Comparison of ENCODE assay signal across 14 mouse cellular contexts in genomic region chr16:64264960-64265736, GRCm38 (mm10).
DNase-seq lines count a peak whose midpoint lies in the region; ATAC-seq and TF ChIP-seq lines count a peak whose summit lies in the region.
"Had no signal": no experiment of that assay in that cellular context is flagged by ENCODE, and none has a peak within 500 bp of the region (broad histone marks: within the 10 kb centered on the region; RNA-seq: fewer than 3 reads in every experiment).

No protein-coding gene starts in this region.

- H3K9me3 ChIP-seq in forebrain, embryonic 11.5 days (ENCODE audit: control insufficient read depth, low read length), result no peaks in the 10 kb centered on the region
- no peaks in the 10 kb centered on the region for H3K9me3 ChIP-seq in forebrain, embryonic 10.5 days
- no peaks in the 10 kb centered on the region for H3K9me3 ChIP-seq in forebrain, embryonic 14.5 days (replicated peaks; ENCODE audit: control insufficient read depth, low read length)
- H3K9me3 ChIP-seq in neural tube, embryonic 15.5 days (replicated peaks), result no peaks in the 10 kb centered on the region
- H3K9me3 ChIP-seq: liver, embryonic 15.5 days had no signal

- no peak for TF ChIP-seq CTCF in layer of hippocampus, adult 2 months (conservative IDR thresholded peaks at IDR 0.05)

- no peaks in the 10 kb centered on the region for H3K27me3 ChIP-seq in forebrain, embryonic 11.5 days (ENCODE audit: control insufficient read depth, insufficient read depth, low read length)
- H3K27me3 ChIP-seq in forebrain, embryonic 10.5 days (ENCODE audit: poor library complexity, severe bottlenecking), result no peaks in the 10 kb centered on the region
- H3K27me3 ChIP-seq in forebrain, embryonic 14.5 days (replicated peaks; ENCODE audit: control insufficient read depth, insufficient read depth, low read length), result no peaks in the 10 kb centered on the region
- H3K27me3 ChIP-seq in neural tube, embryonic 15.5 days (replicated peaks), result no peaks in the 10 kb centered on the region
- H3K27me3 ChIP-seq: liver, embryonic 15.5 days had no signal

- ATAC-seq in forebrain, embryonic 11.5 days (replicated peaks; ENCODE audit: low FRiP score), result 0 out of 2 replicates have a peak, but pooled peaks have one; percentile 51
- ATAC-seq in forebrain, embryonic 14.5 days, result peak; percentile 94
- no peak for ATAC-seq in neural tube, embryonic 15.5 days (ENCODE audit: low FRiP score)
- ATAC-seq: inflammation-experienced regulatory T-cells, adult 6 months had no signal

- H3K36me3 ChIP-seq in forebrain, embryonic 11.5 days (ENCODE audit: control insufficient read depth, insufficient read depth, low read length), result no peaks in the 10 kb centered on the region
- H3K36me3 ChIP-seq in forebrain, embryonic 10.5 days (replicated peaks), result no peaks in the 10 kb centered on the region
- no peaks in the 10 kb centered on the region for H3K36me3 ChIP-seq in forebrain, embryonic 14.5 days (ENCODE audit: control insufficient read depth, insufficient read depth, low read length)
- no peaks in the 10 kb centered on the region for H3K36me3 ChIP-seq in neural tube, embryonic 15.5 days
- H3K36me3 ChIP-seq: liver, embryonic 15.5 days had no signal

- H3K9ac ChIP-seq in forebrain, embryonic 11.5 days (ENCODE audit: low read length), result no peak overlapping the region
- H3K9ac ChIP-seq in forebrain, embryonic 14.5 days (ENCODE audit: low read length), result peak overlapping the region; percentile 17; the same call in 1 of the 2 replicates
- no peak overlapping the region for H3K9ac ChIP-seq in neural tube, embryonic 15.5 days (replicated peaks)
- H3K9ac ChIP-seq: liver, embryonic 15.5 days had no signal

- 61% methylated on average over 11 of the region's 11 CpGs for WGBS in forebrain, embryonic 11.5 days
- WGBS in forebrain, embryonic 10.5 days, result 85% methylated on average over 11 of the region's 11 CpGs
- 32% methylated on average over 11 of the region's 11 CpGs for WGBS in forebrain, embryonic 14.5 days
- 37% methylated on average over 11 of the region's 11 CpGs for WGBS in neural tube, embryonic 15.5 days

- H3K4me3 ChIP-seq in forebrain, embryonic 11.5 days (ENCODE audit: low read depth, low read length), result no peak overlapping the region
- H3K4me3 ChIP-seq in forebrain, embryonic 10.5 days, result no peak overlapping the region
- no peak overlapping the region for H3K4me3 ChIP-seq in forebrain, embryonic 14.5 days (ENCODE audit: low read depth, low read length)
- H3K4me3 ChIP-seq in layer of hippocampus, adult 2 months, result peak overlapping the region; percentile 37
- no peak overlapping the region for H3K4me3 ChIP-seq in neural tube, embryonic 15.5 days (replicated peaks)
- H3K4me3 ChIP-seq: erythroblast, embryonic 14.5 days; liver, embryonic 15.5 days had no signal

- no peaks in the 10 kb centered on the region for H3K4me1 ChIP-seq in forebrain, embryonic 11.5 days (replicated peaks; ENCODE audit: control insufficient read depth, insufficient read depth, low read length)
- peaks cover 5% of the 10 kb centered on the region; the same call in 1 of the 2 replicates for H3K4me1 ChIP-seq in forebrain, embryonic 10.5 days
- H3K4me1 ChIP-seq in forebrain, embryonic 14.5 days (ENCODE audit: control insufficient read depth, insufficient read depth, low read length), result peaks cover 7% of the 10 kb centered on the region
- H3K4me1 ChIP-seq in neural tube, embryonic 15.5 days, result peaks cover 6% of the 10 kb centered on the region; the same call in 1 of the 2 replicates
- H3K4me1 ChIP-seq: liver, embryonic 15.5 days had no signal

- DNase-seq in forebrain, embryonic 11.5 days (ENCODE audit: low spot score), result no peak
- no peak for DNase-seq in forebrain, embryonic 10.5 days (ENCODE audit: extremely low spot score, low spot score)
- DNase-seq in forebrain, embryonic 14.5 days (ENCODE audit: low spot score), result peak; percentile 83
- DNase-seq in layer of hippocampus, adult 2 months (ENCODE audit: low spot score in 2 of 2), result peak; percentile 36 to 52
- DNase-seq in thymus, postnatal 0 days (ENCODE audit: low spot score), result no peak
- DNase-seq in thymus, postnatal 25 days, result no peak
- DNase-seq in adrenal gland, postnatal 14 days, result no peak
- DNase-seq: adrenal gland, postnatal 36 days; cerebellum, postnatal 36 days had no signal

- H3K4me2 ChIP-seq in forebrain, embryonic 11.5 days (ENCODE audit: low read depth, low read length, severe bottlenecking), result no peak overlapping the region
- H3K4me2 ChIP-seq in forebrain, embryonic 14.5 days (ENCODE audit: low read length), result peak overlapping the region; percentile 28; the same call in 1 of the 2 replicates
- peak overlapping the region; percentile 30 for H3K4me2 ChIP-seq in neural tube, embryonic 15.5 days
- H3K4me2 ChIP-seq: heart, embryonic 11.5 days; liver, embryonic 15.5 days had no signal

- no peak overlapping the region for H3K27ac ChIP-seq in forebrain, embryonic 11.5 days (ENCODE audit: low read depth, low read length)
- no peak overlapping the region for H3K27ac ChIP-seq in forebrain, embryonic 10.5 days
- H3K27ac ChIP-seq in forebrain, embryonic 14.5 days (ENCODE audit: low read depth, low read length), result peak overlapping the region; percentile 54
- 0 out of 2 replicates have a peak overlapping the region, but pooled peaks have one; percentile 23 for H3K27ac ChIP-seq in layer of hippocampus, adult 2 months
- no peak overlapping the region for H3K27ac ChIP-seq in neural tube, embryonic 15.5 days (replicated peaks)
- H3K27ac ChIP-seq: liver, embryonic 15.5 days had no signal

Comparison
In these comparisons a context has a peak if more than half of its experiments do, and no peak if none do; other contexts are left out.
1. DNase-seq: peak in forebrain, embryonic 14.5 days (single experiment) and layer of hippocampus, adult 2 months (2 of 2); none in forebrain, embryonic 11.5 days (single experiment), forebrain, embryonic 10.5 days (single experiment), thymus, postnatal 0 days (single experiment), thymus, postnatal 25 days (single experiment) and adrenal gland, postnatal 14 days (single experiment).
2. H3K27ac ChIP-seq: peak in forebrain, embryonic 14.5 days (single experiment) and layer of hippocampus, adult 2 months (single experiment); none in forebrain, embryonic 11.5 days (single experiment), forebrain, embryonic 10.5 days (single experiment) and neural tube, embryonic 15.5 days (single experiment).